14 mouse cellular contexts compared by ENCODE assay signal in genomic region chr8:26656310-26657075, GRCm38 (mm10).
"Had no signal": no experiment of that assay in that cellular context is flagged by ENCODE, and none has a peak within 500 bp of the region (broad histone marks: within the 10 kb centered on the region; RNA-seq: fewer than 3 reads in every experiment).

No protein-coding gene starts in this region.

- H3K9ac ChIP-seq: hindbrain, embryonic 15.5 days; kidney, embryonic 15.5 days; limb, embryonic 13.5 days; lung, embryonic 15.5 days; midbrain, embryonic 13.5 days had no signal

- H3K4me2 ChIP-seq: hindbrain, embryonic 15.5 days; kidney, embryonic 15.5 days; limb, embryonic 13.5 days; liver, embryonic 11.5 days; lung, embryonic 15.5 days; midbrain, embryonic 13.5 days had no signal

- H3K36me3 ChIP-seq: hindbrain, embryonic 15.5 days; kidney, embryonic 15.5 days; limb, embryonic 13.5 days; lung, embryonic 15.5 days; midbrain, embryonic 13.5 days had no signal

- H3K27ac ChIP-seq: hindbrain, embryonic 15.5 days; kidney, embryonic 15.5 days; limb, embryonic 13.5 days; lung, embryonic 15.5 days; midbrain, embryonic 13.5 days had no signal

- H3K27me3 ChIP-seq: hindbrain, embryonic 15.5 days; midbrain, embryonic 13.5 days had no signal

- H3K4me3 ChIP-seq: hindbrain, embryonic 15.5 days; kidney, embryonic 15.5 days; limb, embryonic 13.5 days; lung, embryonic 15.5 days; midbrain, embryonic 13.5 days; myocyte had no signal

- ATAC-seq: midbrain, embryonic 13.5 days had no signal

- DNase-seq: kidney, adult 2 months; kidney, postnatal 25 days; layer of hippocampus, adult 9-11 months; left cerebral cortex, postnatal 4 days; lung, postnatal 14 days; retina, postnatal 1 day; thymus, postnatal 36 days had no signal

- H3K4me1 ChIP-seq: lung, embryonic 15.5 days; midbrain, embryonic 13.5 days had no signal

- H3K9me3 ChIP-seq: hindbrain, embryonic 15.5 days; kidney, embryonic 15.5 days; limb, embryonic 13.5 days; lung, embryonic 15.5 days; midbrain, embryonic 13.5 days had no signal
